Mouse (Mus musculus): ENCODE measurements around the gene Acp6. TPM values are rescaled to one million over a fixed set of nuclear protein-coding genes. Genes with fewer than 3 reads are reported as not detected.

The Acp6 gene
- polyA plus RNA-seq, 2 experiments: 11.1 to 13.8 TPM

DNA sequence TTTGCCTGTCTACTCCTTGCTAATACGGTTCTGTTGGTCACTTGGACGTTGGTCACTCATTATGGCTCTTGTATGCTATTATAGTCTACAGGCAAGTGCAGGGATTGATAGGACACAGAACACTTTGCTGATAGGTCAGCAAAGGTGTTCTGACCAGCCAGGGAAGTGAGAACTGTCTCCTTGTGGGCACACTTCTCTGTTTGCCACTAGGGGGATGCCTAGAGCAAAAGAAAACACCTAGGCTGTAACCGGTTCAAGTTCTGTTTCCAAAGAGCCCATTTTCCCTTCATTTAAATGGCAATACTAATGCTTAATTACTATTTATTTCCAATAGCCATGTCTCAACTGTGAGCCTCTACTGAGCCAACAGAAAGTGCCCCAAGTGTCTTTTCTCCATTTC is 25.2 kb downstream of the Acp6 start:
- Histone ChIP-seq H3K9me3 (ENCODE audit: control insufficient read depth, low read length) (no peaks in the 10 kb centered on the region), H3K9ac (replicated peaks) (no peak overlapping the region), H3K27ac (no peak overlapping the region), H3K27me3 (ENCODE audit: control insufficient read depth, insufficient read depth, low read length) (no peaks in the 10 kb centered on the region), H3K4me2 (ENCODE audit: low read depth) (no peak overlapping the region), H3K4me3 (ENCODE audit: insufficient read depth in 1 of 2, low read depth in 2 of 2, low read length in 2 of 2) (no peak overlapping the region), H3K36me3 (replicated peaks; ENCODE audit: control insufficient read depth, insufficient read depth, low read depth) (no peaks in the 10 kb centered on the region), H3K4me1 (replicated peaks; ENCODE audit: control insufficient read depth in 2 of 2, insufficient read depth in 2 of 2, low read length in 1 of 2) (no peaks in the 10 kb centered on the region)
- ATAC-seq (ENCODE audit: insufficient read depth) (no peak), DNase-seq (ENCODE audit: low read depth in 3 of 3, low spot score in 3 of 3) (no peak)
- TF ChIP-seq CTCF (IDR thresholded peaks at IDR 0.05; ENCODE audit: low read depth) (peak; percentile 46; the same call in 1 of the 2 replicates), EP300 (IDR thresholded peaks at IDR 0.05; ENCODE audit: low read depth) (no peak)
- WGBS (ENCODE audit: insufficient replicate concordance): 22% methylated on average over 3 of the region's 3 CpGs

GRCm38 (mm10) chr3:97185098-97185860 is 26.7 kb downstream of the Acp6 start:
- TF ChIP-seq EP300 (IDR thresholded peaks at IDR 0.05; ENCODE audit: low read depth) (no peak), CTCF (IDR thresholded peaks at IDR 0.05; ENCODE audit: low read depth) (peak; percentile 88)
- no peak for ATAC-seq (ENCODE audit: insufficient read depth)

GRCm38 (mm10) chr3:97196571-97196970 is 38.0 kb downstream of the Acp6 start:
- H3K27ac ChIP-seq: no peak overlapping the region
- 62% methylated on average over 8 of the region's 8 CpGs for WGBS (ENCODE audit: insufficient replicate concordance)
- no peaks in the 10 kb centered on the region for H3K27me3 ChIP-seq (ENCODE audit: control insufficient read depth, insufficient read depth, low read length)
- 0 out of 4 replicates have a peak, but pooled peaks cover 0 to 3% of the 10 kb centered on the region in 2 experiments for H3K4me1 ChIP-seq (replicated peaks; ENCODE audit: control insufficient read depth in 2 of 2, insufficient read depth in 2 of 2, low read length in 1 of 2)
- H3K36me3 ChIP-seq (replicated peaks; ENCODE audit: control insufficient read depth, insufficient read depth, low read depth): no peaks in the 10 kb centered on the region
- H3K4me2 ChIP-seq (ENCODE audit: low read depth): no peak overlapping the region
- ATAC-seq (ENCODE audit: insufficient read depth) (no peak), DNase-seq (ENCODE audit: low read depth in 3 of 3, low spot score in 3 of 3) (no peak)
- no peak overlapping the region for H3K4me3 ChIP-seq (ENCODE audit: insufficient read depth in 1 of 2, low read depth in 2 of 2, low read length in 2 of 2)
- no peaks in the 10 kb centered on the region for H3K9me3 ChIP-seq (ENCODE audit: control insufficient read depth, low read length)
- no peak overlapping the region for H3K9ac ChIP-seq (replicated peaks)
- TF ChIP-seq EP300 (IDR thresholded peaks at IDR 0.05; ENCODE audit: low read depth) (no peak), CTCF (IDR thresholded peaks at IDR 0.05; ENCODE audit: low read depth) (no peak)

More at GRCm38 (mm10) chr3:97185098-97185860, 26.7 kb downstream of the Acp6 start:
- Histone ChIP-seq H3K27me3 (ENCODE audit: control insufficient read depth, insufficient read depth, low read length) (no peaks in the 10 kb centered on the region), H3K9ac (replicated peaks) (no peak overlapping the region), H3K4me3 (ENCODE audit: insufficient read depth in 1 of 2, low read depth in 2 of 2, low read length in 2 of 2) (no peak overlapping the region), H3K4me2 (ENCODE audit: low read depth) (no peak overlapping the region), H3K4me1 (replicated peaks; ENCODE audit: control insufficient read depth in 2 of 2, insufficient read depth in 2 of 2, low read length in 1 of 2) (no peaks in the 10 kb centered on the region), H3K27ac (no peak overlapping the region), H3K9me3 (ENCODE audit: control insufficient read depth, low read length) (no peaks in the 10 kb centered on the region), H3K36me3 (replicated peaks; ENCODE audit: control insufficient read depth, insufficient read depth, low read depth) (no peaks in the 10 kb centered on the region)
- 32% methylated on average over 10 of the region's 10 CpGs for WGBS (ENCODE audit: insufficient replicate concordance)
- peak in 1 of 3 experiments; percentile 9 for DNase-seq (ENCODE audit: low read depth in 3 of 3, low spot score in 3 of 3)

GRCm38 (mm10) chr3:97199261-97199660 is 40.7 kb downstream of the Acp6 start:
- DNase-seq (ENCODE audit: low read depth in 3 of 3, low spot score in 3 of 3) (no peak), ATAC-seq (ENCODE audit: insufficient read depth) (no peak)
- H3K36me3 ChIP-seq (replicated peaks; ENCODE audit: control insufficient read depth, insufficient read depth, low read depth): no peaks in the 10 kb centered on the region
- H3K4me1 ChIP-seq (replicated peaks; ENCODE audit: control insufficient read depth in 2 of 2, insufficient read depth in 2 of 2, low read length in 1 of 2): 0 out of 4 replicates have a peak, but pooled peaks cover 0 to 3% of the 10 kb centered on the region in 2 experiments
- H3K27me3 ChIP-seq (ENCODE audit: control insufficient read depth, insufficient read depth, low read length): no peaks in the 10 kb centered on the region
- H3K4me3 ChIP-seq (ENCODE audit: insufficient read depth in 1 of 2, low read depth in 2 of 2, low read length in 2 of 2): no peak overlapping the region
- TF ChIP-seq CTCF (IDR thresholded peaks at IDR 0.05; ENCODE audit: low read depth): no peak
- no peak for TF ChIP-seq EP300 (IDR thresholded peaks at IDR 0.05; ENCODE audit: low read depth)
- H3K4me2 ChIP-seq (ENCODE audit: low read depth): no peak overlapping the region
- no peak overlapping the region for H3K27ac ChIP-seq
- H3K9me3 ChIP-seq (ENCODE audit: control insufficient read depth, low read length): no peaks in the 10 kb centered on the region
- no peak overlapping the region for H3K9ac ChIP-seq (replicated peaks)
- 34% methylated on average over 4 of the region's 4 CpGs for WGBS (ENCODE audit: insufficient replicate concordance)

GRCm38 (mm10) chr3:97201943-97202342 is 43.4 kb downstream of the Acp6 start:
- Histone ChIP-seq H3K4me1 (replicated peaks; ENCODE audit: control insufficient read depth in 2 of 2, insufficient read depth in 2 of 2, low read length in 1 of 2) (0 out of 4 replicates have a peak, but pooled peaks cover 0 to 3% of the 10 kb centered on the region in 2 experiments), H3K9ac (replicated peaks) (no peak overlapping the region), H3K36me3 (replicated peaks; ENCODE audit: control insufficient read depth, insufficient read depth, low read depth) (no peaks in the 10 kb centered on the region), H3K9me3 (ENCODE audit: control insufficient read depth, low read length) (no peaks in the 10 kb centered on the region), H3K27ac (no peak overlapping the region), H3K4me2 (ENCODE audit: low read depth) (no peak overlapping the region), H3K4me3 (ENCODE audit: insufficient read depth in 1 of 2, low read depth in 2 of 2, low read length in 2 of 2) (no peak overlapping the region), H3K27me3 (ENCODE audit: control insufficient read depth, insufficient read depth, low read length) (no peaks in the 10 kb centered on the region)
- ATAC-seq (ENCODE audit: insufficient read depth) (no peak), DNase-seq (ENCODE audit: low read depth in 3 of 3, low spot score in 3 of 3) (peak in 1 of 3 experiments; percentile 22)
- WGBS (ENCODE audit: insufficient replicate concordance): 44% methylated on average over 5 of the region's 5 CpGs
- TF ChIP-seq CTCF (IDR thresholded peaks at IDR 0.05; ENCODE audit: low read depth) (peak; percentile 87), EP300 (IDR thresholded peaks at IDR 0.05; ENCODE audit: low read depth) (no peak)

All from liver, embryonic 14.5 days (tissue).